Mouse (Mus musculus) thymus, adult 18-20 months (tissue): ENCODE results near the gene Pigo.
A peak's percentile ranks its signal among the peaks of the same experiment; 100 is the strongest.

Experiments
- DNase-seq, 2 experiments: peaks; one replicate each; pipeline ENCODE4 v3.0.0; 2022; ENCODE audit warnings: mixed read lengths in 2 of 2

The Pigo gene

DNA sequence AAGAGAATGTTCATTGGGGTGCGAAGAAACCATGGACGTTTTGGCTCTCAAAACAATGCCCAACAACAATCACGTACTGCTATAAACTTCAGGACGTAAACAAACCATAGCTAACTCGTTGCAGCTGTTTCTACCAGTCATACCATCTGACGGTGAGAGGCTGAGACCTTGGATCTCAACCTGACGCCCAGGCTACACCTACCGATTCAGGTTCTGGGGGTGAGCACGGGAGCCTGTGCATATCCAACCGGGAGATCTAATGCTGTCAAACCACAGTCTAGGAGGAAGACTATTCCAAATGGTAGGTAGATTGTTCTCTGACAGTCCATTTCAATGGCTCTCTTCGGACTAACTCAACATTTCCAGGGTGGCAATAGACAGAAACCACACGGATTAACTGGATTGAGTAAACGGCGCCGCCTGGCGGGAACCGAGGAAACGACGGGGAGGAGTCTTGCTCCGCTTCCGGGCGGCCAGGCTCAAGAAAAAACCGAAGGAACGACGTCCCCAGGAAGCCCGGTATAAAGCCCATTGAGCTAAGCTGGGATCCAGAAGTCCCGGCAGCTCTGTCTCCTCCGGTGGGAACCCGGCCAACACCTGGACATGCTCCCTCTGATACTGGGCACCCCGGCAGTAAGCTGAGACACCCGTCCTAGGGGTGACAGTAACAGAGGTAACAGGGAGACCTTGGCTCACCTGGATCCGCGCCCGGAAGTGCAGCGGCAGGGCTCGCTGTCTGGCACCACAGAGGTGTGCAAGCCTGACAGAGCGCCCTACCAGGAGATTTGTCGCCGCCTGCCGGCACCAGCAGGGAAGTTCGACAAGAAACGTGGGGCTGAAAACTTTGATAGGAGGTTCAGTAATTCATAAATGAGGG lies at the start of gene Pigo:
Pigo (minus strand) TSS at position 736 of the 877 bp plus-strand sequence.
- peak; percentile 82 to 86 for DNase-seq

DNA sequence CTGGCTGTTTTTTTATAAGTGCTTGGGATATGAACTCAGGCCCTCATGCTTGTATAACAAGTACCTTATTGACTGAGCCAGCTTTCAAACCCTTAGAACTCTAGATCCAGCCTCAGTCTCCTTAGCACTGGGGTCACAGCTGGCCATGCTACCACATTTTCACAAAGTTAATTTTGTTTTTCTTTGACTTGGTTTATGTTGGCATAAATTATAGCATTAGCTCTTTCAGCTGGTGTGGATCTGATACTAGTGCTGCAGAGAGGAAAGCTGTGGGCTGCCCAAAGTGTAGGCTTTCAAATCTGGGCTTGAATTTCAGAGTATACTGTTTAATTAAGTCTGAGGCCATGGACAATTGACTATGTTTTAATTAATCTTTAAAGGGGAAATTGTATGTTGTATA lies 49.3 kb upstream of the Pigo start:
- DNase-seq, result no peak

DNA sequence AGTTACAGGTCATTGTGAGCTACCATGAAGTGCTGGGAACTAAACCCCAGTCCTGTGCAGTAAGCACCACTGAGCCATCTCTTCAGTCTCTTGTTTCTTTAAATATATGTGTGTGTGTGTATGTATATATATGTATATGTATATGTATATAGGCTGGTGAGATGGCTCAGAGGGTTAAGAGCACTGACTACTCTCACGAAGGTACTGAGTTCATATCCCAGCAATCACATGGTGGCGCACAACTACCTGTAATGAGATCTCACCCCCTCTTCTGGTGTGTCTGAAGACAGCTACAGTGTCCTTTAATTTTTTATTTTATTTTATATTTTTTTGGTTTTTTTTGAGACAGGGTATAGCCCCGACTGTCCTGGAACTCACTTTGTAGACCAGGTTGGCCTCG lies 39.9 kb upstream of the Pigo start:
- DNase-seq, result no peak

DNA sequence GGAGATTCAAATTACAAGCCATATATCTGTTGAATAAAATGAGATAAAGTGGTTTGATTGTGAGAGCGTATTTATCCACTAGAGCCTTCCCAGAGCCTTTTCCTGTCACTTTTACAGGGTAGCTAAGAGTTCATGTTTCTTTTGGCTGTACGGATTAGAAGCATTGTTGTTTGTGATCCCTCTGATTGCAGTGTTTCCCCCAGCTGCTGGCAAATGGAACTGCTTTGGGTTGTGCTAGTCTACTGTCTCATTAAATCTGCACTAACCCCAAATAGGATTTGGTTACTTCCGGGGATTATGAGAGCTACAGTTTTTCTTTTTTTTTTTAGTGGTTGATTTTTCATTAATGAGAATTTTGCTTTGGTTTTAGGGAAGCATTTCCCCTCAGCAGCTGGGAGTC lies 34.7 kb upstream of the Pigo start:
- DNase-seq, result no peak

DNA sequence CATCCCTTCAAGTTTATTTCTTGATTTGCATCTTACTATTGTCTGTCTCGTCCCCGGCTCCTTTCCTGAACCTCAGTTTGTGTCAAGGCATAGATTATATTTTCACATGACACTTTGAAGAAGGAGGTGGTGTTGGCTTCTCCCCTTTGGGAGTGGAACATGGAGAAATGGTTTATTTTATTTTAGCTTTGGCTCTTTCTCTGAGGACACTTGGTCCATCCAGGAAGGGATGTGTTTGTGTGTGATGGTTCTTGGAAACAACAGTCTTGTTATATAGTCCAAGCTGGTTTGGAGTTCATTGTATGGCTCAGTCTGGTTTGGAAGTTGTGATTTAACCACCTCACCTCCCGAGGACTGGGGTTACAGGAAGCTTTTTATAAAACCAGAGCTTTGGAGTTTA lies 34.1 kb upstream of the Pigo start:
- no peak for DNase-seq

DNA sequence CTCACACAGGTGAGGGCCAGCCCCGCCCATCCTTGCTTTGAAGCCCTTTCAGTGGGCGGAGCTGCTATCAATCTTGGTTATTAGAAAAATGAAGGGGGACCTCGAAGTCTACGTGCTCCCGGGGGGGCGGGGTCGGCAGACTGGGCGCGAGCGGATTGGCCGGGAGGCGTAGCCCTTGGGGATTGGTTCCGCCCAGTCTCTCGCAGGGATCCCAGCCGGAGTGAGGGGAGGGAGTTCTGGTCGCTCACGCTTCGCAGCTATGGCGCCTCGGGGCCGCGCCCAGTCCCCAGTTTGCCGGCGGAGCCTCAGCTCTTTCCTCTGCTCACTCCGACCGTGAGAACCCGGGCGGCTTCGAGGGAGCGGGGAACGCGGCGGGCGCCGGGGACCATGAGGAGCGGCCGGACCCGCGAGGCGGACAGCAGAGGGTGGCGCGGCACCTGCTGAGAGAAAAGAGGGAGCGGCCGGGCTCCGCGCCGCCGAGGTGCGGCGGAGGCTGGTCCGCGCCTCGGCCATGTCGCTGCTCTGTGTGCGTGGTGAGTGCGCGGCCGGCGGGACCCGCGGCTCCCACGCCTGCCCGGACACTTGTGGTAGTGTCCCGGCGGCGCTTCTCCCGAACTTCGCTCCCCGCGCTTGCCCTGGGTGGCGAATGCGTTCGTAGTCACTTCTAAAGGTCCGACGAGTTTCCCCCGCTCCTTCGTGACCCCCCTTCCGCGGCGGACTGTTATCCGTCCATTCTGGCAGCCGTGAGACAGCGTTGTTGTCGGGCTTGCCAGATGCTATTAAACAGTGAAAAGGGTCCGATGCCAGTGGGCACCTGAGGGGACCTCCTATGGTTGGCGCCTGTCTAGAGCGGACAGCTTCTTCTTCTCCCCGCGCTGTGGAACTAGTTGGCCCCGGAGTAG lies 33.4 kb upstream of the Pigo start, which contains the start of gene Unc13b:
Unc13b (plus strand) TSS at position 201 of the 902 bp plus-strand sequence.
- DNase-seq, result peak; percentile 42 to 45

DNA sequence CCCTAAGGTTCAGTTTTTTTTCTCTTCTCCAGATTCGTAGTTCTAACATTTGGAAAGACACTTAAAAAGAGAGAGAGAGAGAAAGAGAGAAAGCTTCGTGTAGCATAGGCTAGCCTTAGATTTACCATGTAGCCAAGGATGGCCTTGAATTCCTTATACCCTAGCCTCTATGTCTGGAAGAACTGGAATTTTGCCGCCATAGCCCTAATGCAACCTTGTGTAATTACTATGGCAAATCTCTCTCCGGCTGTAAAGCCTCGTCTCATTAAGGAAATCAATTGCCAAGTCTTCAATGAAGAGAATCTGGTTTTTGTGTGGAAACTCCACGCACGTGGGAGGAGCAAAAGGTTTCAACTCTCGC lies 32.8 kb upstream of the Pigo start:
- no peak for DNase-seq

DNA sequence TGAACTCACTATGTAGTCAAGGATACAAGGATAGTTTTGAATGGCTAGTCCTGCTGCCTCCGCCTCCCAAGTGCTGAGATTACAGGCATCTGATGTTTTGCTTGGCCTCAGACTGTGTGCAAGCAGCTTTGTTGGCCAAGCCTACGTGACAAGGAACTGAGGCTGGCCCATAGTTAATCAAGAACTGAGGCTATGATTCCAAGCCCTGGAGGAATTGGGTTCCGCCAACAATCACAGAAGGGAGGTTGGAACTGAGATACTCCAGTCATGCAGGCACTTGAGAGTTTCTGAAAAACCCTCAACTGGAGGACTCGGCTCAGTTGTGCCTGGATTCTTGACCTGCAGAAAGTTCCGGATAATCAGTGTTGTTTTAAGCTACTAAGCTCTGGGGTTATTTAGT lies 32.0 kb upstream of the Pigo start:
- DNase-seq, result no peak

DNA sequence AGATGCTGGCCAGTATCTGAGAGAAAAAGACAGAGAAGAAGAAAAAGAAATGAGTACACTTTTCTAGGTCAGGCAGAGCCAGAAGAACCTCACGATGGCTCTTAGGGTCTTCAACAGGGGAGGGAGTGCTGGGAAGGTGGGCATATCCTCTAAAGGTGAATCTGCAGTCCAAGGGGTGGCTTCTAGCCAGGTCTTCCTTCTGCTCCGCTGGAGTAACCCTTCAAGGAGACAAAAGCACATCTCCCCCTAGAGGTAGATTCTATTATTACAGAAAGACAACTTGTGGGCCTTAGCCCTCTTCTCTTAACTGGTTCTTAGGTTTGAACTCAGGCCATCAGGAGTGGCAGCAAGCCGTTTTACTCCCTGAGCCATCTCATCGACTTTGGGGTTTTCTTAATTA lies 27.0 kb upstream of the Pigo start:
- DNase-seq, result no peak

DNA sequence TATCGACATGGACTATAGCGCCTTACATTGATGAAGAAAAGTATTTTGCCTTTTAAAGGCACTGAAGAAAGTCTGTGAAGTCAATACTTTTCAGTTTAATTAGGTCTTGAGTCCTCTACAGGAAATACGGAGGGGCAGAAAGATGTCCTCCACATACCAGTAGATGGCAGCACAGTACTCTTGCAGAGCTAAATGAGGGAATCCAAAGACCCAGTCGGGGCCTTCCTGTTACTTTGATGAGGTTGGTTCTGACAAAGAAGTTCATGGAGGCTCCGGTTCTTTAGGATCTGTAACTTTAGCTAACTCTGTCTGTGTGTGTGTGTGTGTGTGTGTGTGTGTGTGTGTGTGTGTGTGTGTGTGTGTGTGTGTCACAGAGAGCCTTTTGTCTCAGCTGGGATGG lies 21.6 kb upstream of the Pigo start:
- DNase-seq, result peak in 1 of 2 experiments; percentile 48

DNA sequence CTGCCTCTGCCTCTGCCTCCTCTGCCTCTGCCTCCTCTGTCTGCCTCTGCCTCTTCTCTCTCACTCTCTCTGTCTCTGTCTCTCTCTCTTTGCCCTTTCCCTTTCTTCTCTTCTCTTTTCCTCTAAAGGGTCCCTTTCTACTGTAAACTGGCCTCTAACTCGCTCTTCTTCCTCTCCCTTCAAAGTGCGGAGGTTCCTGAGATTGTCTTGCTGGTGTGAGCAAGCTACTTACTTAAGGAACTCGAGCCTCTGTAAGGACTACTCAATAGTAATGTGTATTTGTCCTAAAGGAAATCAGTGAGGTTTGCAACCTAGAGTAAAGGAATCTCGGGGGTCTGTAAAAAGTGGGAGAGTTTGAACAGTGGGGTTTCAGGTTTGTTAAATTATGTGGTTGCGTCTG lies 21.0 kb upstream of the Pigo start:
- no peak for DNase-seq

DNA sequence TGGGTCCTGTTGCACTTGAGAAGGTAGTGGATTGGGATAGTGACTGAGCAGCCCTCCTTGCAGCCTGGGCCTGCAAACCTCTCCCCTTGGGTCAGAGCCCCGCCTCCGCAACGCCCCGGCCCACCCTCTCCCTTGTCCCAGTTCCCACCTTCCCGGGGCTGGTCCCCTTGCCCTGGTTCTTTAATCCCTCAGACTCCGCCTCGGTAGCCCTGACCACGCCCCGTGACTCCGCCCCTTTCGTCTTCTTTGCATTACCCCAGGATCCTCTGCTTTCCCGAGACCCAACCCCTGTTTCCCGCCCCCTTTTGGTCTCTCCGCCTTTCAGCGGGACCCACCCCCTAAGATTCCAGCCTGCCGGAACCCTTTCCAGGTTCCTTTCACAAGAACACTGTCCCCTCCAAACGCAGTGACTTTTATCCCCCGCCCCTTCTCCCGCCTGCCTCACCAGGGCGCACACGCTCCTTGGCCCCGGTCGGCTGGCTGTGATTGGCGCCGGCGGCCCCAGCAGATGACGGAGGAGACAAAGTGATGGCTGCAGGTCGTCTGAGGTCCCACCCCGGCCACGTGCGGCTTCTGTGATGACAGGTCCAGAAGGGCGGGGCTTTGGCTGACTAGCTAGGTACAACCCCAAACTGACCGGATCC lies 20.2 kb upstream of the Pigo start, which contains the start of gene Fam214b:
Fam214b (minus strand) TSS at position 562 of the 644 bp plus-strand sequence.
- peak; percentile 73 to 82 for DNase-seq

DNA sequence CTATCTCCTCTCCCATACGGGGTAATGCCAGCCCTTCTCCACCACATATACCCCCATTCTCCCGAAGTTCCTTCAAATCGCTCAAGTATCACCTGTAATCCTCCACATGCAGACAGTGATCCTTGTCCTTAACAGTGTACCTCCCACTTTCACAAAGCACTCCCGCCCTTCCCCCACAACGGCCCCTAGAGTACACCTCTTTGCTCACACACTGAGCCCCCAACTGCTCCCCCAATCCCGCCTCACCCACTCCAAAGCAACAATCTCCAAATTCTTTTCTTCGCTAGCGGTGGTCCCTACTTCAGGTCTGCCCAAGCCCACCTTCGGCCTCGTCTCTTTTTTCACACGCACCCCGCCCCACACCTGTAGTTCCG lies 19.7 kb upstream of the Pigo start:
- no peak for DNase-seq

DNA sequence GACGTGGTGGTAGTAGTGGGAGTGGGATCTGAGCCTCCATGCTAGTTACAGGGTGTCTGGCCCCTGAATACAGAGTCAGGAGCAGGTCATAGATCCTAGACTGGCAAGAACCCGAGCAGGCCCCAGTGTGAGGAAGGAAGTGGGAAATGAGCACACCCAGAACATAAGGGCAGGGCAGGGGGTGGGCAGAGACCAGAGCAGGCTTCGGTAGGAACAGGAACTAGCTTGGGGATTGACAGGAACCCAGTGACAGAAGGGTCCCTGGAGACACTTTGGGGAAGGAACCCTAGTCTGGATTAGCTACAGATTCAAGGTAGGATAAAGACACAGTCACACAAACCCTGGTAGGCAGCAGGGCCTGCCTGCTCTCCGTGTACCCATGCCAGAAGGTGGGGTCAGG lies 19.1 kb upstream of the Pigo start:
- DNase-seq, result no peak

DNA sequence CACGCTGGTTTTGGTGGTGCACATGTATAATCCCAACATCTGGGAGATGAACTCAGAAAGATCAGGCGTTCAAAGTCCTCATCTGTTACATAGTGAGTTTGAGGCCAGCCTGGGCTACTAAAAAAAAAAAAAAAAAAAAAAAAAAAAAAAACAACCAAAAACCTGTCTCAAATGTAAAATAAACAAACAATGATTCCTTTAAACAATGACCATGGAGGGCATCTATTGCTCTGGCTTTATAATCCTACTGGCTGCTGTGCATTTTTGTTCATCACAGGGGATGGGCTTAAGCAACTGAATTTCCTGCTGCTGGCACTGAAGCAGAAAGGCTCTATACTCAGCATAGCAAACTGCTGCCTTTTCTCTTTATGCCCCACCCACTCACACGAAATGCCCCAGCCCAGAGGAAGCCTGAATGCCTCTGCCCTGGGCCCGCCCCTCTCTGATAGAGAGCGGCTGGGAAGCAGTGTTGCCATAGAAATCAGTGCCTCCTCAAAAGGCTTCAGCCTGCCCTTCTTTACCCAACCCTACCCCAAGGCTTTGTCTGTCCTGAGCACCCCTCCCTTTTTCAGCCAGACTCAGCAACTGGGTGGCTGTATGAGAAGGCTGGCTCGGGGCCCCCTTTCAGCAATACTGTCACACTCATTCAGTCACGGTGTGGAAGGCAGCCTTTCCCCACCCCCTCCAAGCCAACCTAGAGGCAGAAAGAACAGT lies 18.2 kb upstream of the Pigo start:
- DNase-seq, result peak; percentile 53 to 59

DNA sequence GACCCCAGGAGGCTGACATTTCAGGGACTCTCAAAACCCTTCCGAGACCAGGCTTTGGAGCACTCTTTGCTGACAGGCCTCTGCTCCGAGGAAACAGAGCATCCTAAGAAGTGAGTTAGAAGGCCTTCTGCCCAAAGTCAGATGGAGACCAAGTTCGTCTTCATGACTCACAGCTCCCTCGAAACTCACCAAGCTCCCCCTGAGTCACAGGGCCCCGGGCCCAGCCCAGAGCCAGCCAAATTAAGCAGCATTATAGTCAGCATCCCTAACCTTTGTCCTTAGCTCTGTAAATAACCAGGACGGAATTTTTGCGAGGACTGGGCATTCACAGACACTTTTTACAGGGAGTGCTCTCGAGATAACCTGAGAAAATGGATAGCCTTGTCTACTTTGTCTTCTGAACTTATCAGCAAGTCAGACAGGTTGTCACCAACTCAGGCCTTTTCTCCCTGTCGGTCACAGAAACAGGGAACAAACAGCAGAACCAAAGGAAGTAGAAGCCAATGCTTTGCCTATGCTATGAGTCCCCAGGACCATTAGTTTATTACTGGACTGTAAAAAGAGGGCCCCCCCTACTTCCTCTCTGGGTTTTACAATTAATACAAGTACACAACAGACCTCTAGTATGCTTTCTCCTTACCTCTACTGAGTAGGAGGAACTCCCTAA lies 15.4 kb upstream of the Pigo start:
- DNase-seq, result no peak

DNA sequence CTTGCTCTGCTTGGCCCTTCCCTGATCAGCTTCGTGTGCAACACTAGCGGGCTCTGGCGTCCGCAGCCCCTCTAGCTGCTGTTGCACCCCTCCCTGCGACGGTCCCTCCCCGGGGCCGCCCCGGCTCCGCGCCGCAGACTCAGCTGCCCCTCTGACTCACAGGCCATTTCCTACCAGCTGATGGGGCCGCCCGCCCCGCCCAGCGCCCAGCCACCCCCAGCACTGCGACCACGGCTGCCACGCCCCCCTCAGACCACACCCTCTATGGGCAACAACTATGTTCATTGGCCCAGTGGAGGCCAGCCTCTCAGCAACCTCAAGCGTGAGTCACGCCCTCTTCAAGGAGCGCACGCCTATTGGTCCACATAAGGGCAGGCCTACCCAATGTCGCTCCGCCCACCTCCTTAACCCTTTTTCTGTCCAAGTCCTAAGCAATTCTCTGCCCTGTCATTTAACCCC lies 14.5 kb upstream of the Pigo start:
- peak; percentile 83 to 89 for DNase-seq

DNA sequence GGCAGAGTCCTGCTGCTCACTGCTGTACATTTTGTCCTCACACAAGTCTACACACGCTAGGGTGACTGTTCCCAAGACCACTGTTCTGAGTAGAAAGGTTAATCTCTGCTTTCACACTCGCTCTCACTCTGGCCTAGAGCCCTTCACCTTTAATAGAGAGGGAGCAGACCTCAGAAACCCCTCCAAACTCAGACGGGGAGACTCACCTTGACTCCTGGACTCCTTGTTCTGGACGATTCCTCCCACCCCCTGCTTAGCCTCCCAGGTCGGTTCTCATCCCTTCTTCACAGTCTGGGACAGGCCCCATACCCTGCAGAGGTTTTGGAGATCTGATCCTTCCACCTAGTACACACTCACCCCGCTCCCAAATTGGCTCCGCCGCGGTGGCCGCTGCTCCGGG lies 14.0 kb upstream of the Pigo start:
- no peak for DNase-seq

DNA sequence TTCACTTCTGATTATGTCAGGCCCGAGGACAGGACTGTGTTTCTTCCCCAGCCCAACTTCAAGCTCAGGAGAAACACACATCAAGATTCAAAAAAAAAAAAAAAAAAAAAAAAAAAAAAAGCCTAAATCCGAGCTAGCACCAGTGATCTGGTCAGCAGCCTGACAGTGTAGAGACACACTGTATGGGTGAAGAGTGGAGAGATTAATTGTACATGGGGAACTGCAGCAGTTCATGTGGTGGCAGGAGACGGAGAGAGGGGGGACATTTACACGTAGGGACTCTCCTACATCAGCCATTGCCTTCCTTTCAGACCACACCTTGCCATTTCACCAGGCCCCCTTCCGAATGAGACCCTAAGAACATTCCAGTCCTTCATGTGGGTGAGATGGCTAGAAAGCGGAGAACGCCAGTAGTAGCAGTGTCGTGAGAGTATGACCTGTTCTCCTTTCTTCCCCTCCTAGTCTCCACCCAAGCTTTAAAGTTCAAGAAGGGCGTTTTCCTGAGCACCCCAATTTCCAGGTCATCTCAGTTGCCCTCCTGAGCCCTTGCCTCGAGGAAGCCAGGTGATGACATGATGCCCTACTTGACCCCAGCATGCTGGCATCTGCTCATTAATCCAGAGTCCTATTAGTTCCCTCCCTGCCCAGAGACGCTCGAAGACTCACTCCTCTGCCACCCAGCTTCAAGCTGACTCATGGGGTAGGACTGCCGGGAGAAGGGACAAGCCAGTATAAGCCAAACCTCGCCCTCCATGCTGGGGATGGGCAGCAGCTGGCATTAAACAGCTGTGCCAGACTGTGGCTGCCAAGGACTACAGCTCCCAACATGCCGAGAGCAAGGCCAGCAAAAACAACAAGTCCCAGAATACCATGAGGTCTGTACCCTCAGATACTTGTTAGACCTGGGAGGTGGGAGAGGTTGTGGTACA lies 13.2 kb upstream of the Pigo start:
- no peak for DNase-seq

DNA sequence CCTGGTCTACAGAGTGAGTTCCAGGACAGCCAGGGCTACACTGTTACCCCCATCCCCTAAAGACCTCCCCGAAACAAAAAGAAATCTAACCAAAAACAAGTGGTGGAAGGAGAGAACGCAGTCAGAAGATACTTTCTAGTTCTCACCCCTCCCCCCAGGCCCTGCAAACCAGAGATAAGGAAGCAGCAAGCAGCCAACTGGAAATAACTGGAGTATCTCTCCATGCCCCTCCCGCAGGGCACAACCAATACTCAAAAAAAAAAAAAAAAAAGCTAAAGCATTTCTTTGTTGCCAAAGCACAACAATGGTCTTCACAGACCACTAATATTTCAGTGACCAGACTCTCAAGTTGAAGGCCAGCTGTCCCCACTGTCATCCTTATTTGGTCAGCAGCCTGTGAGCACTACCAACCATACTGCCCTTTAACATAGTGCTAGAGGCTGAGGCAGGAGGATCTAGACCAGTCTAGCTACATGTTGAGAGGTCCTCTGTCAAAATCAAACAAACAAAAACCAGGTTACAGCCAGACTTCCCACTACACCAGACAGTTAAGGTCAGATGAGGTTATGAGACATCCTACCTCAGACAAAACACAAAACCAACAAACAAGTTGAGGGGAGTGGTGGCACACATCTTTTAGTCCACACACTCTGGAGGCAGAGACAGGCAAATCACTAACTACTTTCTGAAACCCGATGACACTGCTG lies 12.4 kb upstream of the Pigo start:
- no peak for DNase-seq
